Mouse (Mus musculus): ENCODE results near the gene Pard3b.
A peak's percentile ranks its signal among the peaks of the same experiment; 100 is the strongest.

- no peak for TF ChIP-seq POLR2AphosphoS2 (IDR thresholded peaks at IDR 0.05; ENCODE audit: low read depth, low read length)
- peak in 1 of 2 experiments; percentile 29; a peak in 2 of 4 replicates for TF ChIP-seq CTCF (conservative IDR thresholded peaks at IDR 0.05 in 1 of 2, IDR thresholded peaks at IDR 0.05 in 1 of 2; ENCODE audit: low read depth in 2 of 2, low read length in 2 of 2)
- TF ChIP-seq TBP (conservative IDR thresholded peaks at IDR 0.05; ENCODE audit: low read depth, low read length), result no peak
- TF ChIP-seq USF1 (IDR thresholded peaks at IDR 0.05; ENCODE audit: low read depth, low read length), result no peak
- TF ChIP-seq JUND (conservative IDR thresholded peaks at IDR 0.05; ENCODE audit: low read depth, low read length), result no peak
- no peak for TF ChIP-seq NRF1 (IDR thresholded peaks at IDR 0.05; ENCODE audit: low read depth, low read length)
- no peak for TF ChIP-seq MAFK (IDR thresholded peaks at IDR 0.05; ENCODE audit: insufficient replicate concordance, low read length)
- TF ChIP-seq RAD21 (IDR thresholded peaks at IDR 0.05; ENCODE audit: low read depth, low read length), result no peak
- TF ChIP-seq NELFE (IDR thresholded peaks at IDR 0.05; ENCODE audit: low read depth, low read length), result no peak
- TF ChIP-seq RCOR1 (conservative IDR thresholded peaks at IDR 0.05; ENCODE audit: low read depth, low read length), result no peak
- no peak for TF ChIP-seq USF2 (conservative IDR thresholded peaks at IDR 0.05; ENCODE audit: low read depth, low read length)
- TF ChIP-seq GABPA (IDR thresholded peaks at IDR 0.05; ENCODE audit: insufficient replicate concordance, low read depth, low read length), result no peak
- no peak for TF ChIP-seq EP300 (IDR thresholded peaks at IDR 0.05; ENCODE audit: low read length)
Observed at GRCm38 (mm10) chr1:62597751-62598400, 959.3 kb downstream of the Pard3b start.
